Mouse (Mus musculus) thymus, postnatal 14 days (tissue): ENCODE data around the gene Hoxd13.
A peak's percentile ranks its signal among the peaks of the same experiment; 100 is the strongest.

Experiments used
- DNase-seq: peaks from one replicate; pipeline ENCODE4 v3.0.0; 2021

Gene Hoxd13

DNA sequence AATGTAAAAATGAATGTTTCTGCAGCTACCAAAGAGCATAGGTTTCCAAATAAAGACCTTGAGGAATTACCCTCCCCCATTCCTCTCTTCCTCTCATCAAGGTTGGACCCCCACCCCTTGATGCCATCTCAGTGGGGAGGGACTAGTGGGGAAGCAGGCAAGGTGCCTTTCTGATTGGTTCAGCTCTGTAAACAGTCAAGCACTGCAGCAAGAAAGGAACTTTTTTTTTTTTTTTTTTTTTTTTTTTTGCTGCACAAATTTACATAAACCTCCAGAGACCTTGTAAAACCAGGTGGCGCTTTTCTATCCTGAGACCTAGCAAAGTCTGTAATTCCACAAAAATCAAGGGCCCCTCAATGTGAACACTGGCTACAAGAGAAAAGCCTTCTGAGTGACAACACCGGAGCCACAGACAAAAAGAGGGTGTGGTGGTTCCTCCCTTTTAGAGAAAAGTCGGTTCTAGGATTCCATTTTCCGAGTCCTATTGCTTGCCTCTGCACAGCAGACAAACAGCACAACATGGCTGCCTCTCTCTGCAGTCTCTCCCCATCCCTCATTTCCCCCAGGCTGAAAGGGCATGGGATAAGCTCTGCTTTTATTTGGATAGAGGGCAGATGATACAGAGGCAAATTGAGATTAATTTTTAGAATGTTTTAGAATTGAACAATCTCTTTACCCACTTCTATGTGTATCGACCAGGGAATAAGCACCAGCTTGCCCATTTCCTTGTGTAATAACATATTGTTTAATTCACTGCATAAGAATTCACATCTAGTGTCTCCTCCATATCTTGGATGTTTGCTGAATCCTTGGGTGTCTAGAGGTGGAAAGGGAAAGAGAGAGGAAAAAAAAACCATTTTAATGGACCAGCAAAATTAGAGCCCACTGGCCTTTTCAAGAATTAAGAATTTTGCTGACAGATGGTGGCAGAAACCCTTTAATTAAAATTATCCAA lies 41.6 kb downstream of the Hoxd13 start:
- DNase-seq: no peak

DNA sequence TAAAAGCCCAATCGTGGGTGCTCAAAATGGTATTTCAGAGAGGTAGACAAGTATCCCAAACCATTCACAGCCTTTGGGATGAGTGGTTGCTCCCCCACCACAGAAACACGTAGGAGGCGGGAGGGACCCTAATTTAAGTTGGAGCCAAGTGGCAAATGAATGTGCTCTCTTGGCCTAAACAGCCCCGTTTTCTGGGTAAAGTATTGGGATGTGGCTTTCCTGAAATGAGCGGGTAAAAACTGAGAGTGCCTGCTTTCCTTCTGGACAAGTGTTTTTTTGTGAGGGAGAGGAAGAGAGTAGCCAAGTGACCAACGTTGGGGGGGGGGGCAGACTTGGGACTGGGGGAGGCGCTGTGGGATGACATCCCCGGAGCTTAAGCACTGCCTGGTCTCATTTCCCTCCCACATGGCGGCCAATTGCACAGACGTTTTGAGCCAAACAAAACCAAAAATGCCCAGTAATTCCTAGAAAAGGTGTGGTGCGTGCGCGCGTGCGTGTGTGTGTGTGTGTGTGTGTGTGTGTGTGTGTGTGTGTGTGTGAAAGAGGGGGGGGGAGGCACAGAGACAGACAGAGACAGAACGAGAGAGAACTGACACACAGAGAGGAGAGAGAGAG lies 42.9 kb downstream of the Hoxd13 start:
- no peak for DNase-seq

DNA sequence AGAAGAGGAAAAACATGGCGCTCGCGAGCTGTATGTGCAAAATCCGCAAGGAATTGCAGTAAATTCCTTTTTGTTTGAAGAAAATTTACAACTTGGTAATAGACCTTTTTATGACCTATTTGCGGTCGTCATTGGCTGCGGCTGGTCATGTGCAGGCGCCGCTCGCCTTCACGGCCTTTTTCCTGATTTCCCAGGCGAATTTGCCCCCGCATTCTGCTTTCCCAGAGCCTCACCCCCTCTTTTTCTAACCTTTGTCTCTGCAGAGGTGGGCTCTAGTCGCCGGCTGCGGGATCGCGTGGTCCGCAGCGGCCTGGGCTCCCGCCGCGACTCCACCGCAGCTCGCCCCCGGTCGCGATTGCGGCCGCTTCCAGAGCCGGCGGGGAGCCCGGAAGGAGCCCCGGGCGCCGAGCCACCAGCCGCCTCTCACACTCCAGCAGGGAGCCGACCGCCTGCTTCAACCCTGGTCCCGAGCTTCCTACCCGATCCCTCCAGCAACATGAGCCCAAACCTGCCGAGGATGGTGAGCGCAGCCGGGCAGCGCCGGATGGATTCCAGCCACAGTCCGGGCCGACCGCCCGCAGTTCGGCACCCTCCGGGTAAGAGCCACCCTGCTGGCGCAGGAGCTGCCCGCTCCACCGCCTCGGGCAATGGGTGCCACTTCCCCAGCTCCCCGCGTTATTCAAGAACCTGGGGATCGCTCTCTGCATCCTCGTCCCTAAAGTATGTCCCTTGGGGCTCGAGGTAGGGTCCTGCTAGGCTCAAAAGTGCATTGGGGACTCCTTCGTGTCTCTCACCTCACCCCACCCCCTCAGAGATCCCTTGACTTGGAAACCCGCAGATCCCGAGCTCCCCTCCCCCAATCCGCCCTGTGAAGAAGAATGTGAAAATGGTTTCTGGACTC lies 43.9 kb downstream of the Hoxd13 start, which contains the start of the genes Hoxd3 and Hoxd4:
Gene Hoxd3, plus strand, starts transcription at position 207 of the 901 bp plus-strand sequence.
Gene Hoxd4, plus strand, starts transcription at position 209 of the 901 bp plus-strand sequence.
- no peak for DNase-seq

DNA sequence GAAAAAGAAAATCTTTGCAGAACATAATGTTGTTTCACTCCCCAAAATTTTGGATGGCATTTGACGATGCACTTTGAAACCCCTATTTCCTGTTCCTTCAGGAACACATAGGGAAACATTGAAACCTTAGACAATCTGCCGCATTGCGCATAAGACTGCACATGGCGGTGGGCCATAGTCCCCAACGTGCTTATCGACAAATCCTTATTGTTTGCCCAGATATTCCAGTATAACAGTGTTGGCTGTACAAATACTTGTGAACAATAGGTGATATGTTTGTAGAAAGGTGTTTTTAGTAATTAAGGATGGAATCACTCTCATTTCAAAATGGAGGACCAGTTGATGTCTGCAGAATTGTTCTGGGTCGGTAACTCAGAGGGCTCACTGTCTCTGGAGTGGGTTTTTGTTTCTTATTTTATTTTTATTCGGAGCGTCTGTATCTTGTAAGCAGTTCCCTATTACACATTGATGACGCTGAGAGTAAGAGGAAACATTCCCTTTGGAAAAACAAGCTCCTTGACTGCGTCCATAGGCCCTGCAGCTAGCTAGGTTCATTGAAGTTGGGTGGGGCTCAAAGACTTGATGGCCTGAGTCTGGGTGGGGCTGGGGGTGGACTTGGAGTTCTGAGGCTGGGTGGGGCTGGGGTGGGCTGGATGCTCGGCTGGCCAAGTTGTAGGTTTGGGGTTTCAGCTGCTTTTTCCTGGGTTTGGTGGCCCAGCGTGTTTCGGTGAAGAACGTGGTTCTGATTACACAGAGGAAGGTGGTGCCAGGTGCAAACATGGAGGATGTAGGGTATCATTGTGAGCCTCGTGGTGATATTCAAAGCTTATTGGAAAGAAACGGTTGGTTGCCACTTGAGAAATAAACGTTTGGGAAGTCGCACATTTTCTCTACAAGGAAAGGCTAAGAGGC lies 45.4 kb downstream of the Hoxd13 start:
- DNase-seq: no peak

DNA sequence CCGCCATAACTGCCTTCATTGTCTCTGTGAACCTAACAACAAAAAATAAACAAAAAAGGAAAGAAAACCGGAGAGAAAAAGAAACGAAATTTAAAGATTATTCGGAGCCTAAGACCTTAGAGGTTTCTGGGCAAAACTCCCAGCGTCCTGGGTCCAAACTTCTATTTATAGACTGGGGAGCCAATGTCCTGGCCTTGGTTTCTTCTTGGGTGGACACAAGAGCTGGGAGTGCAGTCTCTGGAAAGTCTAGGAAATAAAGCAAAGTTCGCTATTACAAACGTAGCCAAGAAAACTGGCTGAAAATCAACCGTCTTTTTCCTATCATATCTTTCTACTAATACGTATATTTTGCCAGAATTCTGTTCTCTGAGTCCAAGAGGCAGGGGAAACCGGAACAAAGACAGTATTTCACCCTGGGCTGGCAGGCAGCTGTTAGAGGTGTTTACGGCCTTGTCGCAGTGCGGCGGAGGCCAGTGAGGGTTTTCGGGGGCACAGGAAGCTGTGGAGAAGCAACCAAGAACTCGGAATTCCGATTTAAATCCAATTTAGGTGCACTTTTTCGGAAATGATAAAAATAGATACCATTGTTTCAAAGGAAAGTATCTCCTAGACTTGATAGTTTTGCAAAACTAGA lies 46.2 kb downstream of the Hoxd13 start:
- no peak for DNase-seq

DNA sequence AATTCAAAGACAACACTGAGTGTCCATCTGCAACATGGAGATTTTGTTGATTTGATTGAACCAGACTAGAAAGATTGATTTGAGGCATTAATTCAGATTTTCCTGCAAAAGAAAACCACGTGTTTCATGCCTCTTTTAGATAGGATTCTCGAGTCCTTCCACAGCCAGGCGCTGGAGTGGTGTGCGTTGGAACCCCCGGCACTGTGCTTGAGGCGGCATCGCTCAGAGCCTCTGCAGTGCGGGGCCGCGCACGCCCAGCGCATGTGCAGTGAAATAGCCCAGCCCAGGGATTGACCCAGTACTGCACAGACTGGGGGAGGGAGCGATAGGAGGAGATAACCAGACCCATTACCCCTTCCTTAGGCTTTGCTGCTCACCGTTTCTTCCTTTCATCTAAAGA lies 46.8 kb downstream of the Hoxd13 start:
- DNase-seq: no peak

DNA sequence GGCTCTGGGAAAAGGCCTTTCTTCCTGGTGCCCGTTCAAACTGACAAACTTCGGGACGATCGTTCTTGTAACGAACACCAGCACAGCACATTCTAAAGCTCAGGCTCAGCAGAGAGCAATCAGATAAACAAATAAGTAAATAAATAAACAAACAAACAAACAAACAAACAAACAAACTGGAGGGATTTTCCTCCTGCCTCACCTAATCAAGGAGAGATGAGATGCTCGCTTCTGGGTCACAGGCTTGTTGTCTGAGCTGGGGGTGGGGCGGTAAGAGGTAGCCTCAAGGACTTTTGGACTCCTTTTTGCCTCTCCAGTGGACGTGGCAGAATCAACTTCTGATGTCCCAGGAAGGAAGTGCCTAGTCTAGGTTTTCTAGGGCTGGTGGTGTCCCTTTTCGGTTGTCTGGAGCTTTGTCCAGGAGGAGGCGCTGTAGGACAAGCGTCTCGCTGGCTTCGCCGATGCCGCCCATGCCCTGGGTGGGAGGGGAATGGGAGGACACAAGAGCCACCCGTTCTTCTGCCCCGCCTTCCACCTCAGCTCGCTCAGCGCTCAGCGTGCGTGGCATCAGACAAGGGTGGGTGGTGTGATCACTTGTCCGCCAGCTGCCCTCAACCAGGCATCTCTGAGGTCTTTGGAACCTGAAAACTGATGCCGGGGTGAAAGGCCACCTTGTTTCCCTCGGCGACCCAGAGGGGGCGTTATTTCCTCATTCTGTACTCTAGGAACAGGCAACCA lies 47.6 kb downstream of the Hoxd13 start:
- peak; percentile 86 for DNase-seq

DNA sequence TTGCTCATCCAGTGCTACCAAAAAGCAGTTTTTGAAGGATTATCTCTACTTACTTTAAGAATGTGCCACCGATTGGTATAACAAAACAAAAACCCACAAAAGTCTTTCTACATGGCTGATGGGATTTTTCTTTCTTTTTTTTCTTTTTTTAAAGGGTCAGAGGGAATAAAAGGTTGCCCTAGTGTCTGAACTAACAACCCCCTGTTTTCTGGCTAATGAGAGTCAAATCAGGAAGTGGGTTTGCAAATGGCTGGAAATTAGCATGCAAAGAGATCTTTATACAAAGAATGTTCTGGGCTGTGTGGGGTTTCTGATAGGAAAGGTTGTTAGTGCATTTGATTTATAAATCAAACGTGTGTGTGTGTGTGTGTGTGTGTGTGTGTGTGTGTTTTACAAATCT lies 52.3 kb downstream of the Hoxd13 start:
- DNase-seq: no peak

DNA sequence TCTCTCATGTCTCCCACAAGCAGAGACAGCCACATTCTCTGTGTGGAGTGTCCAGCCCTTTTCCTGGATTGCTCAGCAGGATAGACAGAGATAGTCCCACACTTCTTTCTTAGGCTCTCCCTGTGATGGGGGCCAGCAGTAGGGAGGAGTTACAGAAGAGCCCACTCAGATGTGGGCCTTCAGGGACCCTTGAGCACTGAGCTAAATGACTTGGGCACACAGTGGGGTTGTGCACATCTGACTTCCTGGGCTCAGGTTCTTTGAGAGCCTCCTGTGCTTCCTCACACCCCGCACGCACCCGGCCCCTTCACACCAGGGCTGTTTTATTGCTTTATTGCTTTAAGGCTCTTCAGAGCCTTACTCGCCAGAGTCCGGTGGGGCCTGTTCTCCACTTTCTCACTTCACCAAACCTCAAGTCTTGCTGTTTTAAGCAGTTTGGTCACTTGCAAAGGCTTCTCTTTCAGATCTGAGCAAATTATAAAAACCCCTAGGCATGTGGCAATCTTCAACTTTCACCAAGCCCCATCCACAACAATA lies 52.9 kb downstream of the Hoxd13 start:
- DNase-seq: no peak
